Mouse (Mus musculus) lung, adult 18-20 months (tissue): ENCODE data around the gene Bin2.

Source experiments
- DNase-seq, 2 experiments: peaks; one replicate each; pipeline ENCODE4 v3.0.0; 2022; ENCODE audit warnings: mixed read lengths in 2 of 2

The Bin2 gene

GRCm38 (mm10) chr15:100680381-100680780 lies 11.0 kb upstream of the Bin2 start:
- DNase-seq, result no peak

GRCm38 (mm10) chr15:100679005-100679404 lies 9.7 kb upstream of the Bin2 start:
- peak; percentile 27 to 50 for DNase-seq

GRCm38 (mm10) chr15:100678581-100678980 lies 9.2 kb upstream of the Bin2 start:
- DNase-seq, result peak; percentile 51 to 53

- no peak for DNase-seq
These were observed 8.3 kb upstream of the Bin2 start for GRCm38 (mm10) chr15:100677675-100678074.

- DNase-seq, result no peak
These were observed 7.2 kb upstream of the Bin2 start for GRCm38 (mm10) chr15:100676521-100676920.

GRCm38 (mm10) chr15:100675486-100675885 lies 6.1 kb upstream of the Bin2 start:
- DNase-seq, result no peak

GRCm38 (mm10) chr15:100674566-100674965 lies 5.2 kb upstream of the Bin2 start:
- no peak for DNase-seq

GRCm38 (mm10) chr15:100673585-100674391 lies 4.4 kb upstream of the Bin2 start:
- no peak for DNase-seq

- no peak for DNase-seq
These were observed 1.5 kb upstream of the Bin2 start for GRCm38 (mm10) chr15:100670833-100671232.

- DNase-seq, result no peak
These were observed 651 bp upstream of the Bin2 start for GRCm38 (mm10) chr15:100670004-100670403.

GRCm38 (mm10) chr15:100667871-100668545 lies 1.3 kb downstream of the Bin2 start:
- DNase-seq, result no peak

- no peak for DNase-seq
These were observed 1.9 kb downstream of the Bin2 start for GRCm38 (mm10) chr15:100667420-100667819.

- DNase-seq, result no peak
These were observed 2.5 kb downstream of the Bin2 start for GRCm38 (mm10) chr15:100666851-100667250.

GRCm38 (mm10) chr15:100666219-100666696 lies 3.1 kb downstream of the Bin2 start:
- DNase-seq, result peak; percentile 34 to 38

- DNase-seq, result no peak
These were observed 3.7 kb downstream of the Bin2 start for GRCm38 (mm10) chr15:100665411-100666218.

GRCm38 (mm10) chr15:100664813-100665274 lies 4.5 kb downstream of the Bin2 start:
- peak; percentile 62 to 65 for DNase-seq

- DNase-seq, result no peak
These were observed 8.5 kb downstream of the Bin2 start for GRCm38 (mm10) chr15:100660805-100661204.

GRCm38 (mm10) chr15:100660306-100660705 lies 9.0 kb downstream of the Bin2 start:
- no peak for DNase-seq

- DNase-seq, result no peak
These were observed 14.2 kb downstream of the Bin2 start for GRCm38 (mm10) chr15:100655201-100655600.

- no peak for DNase-seq
These were observed 15.1 kb downstream of the Bin2 start for GRCm38 (mm10) chr15:100654271-100654670.

- no peak for DNase-seq
These were observed 17.7 kb downstream of the Bin2 start for GRCm38 (mm10) chr15:100651610-100652009.

GRCm38 (mm10) chr15:100650111-100650510 lies 19.2 kb downstream of the Bin2 start:
- DNase-seq, result no peak

GRCm38 (mm10) chr15:100646161-100646560 lies 23.2 kb downstream of the Bin2 start:
- no peak for DNase-seq
